Mouse (Mus musculus) forebrain, embryonic 11.5 days (tissue): Measurements from ENCODE around the gene Exoc2. TPM values are rescaled to one million over a fixed set of nuclear protein-coding genes. Genes with fewer than 3 reads are reported as not detected.

Source experiments
- ATAC-seq: fragments of 200-750 bp; cut with Nextera tagmentation; replicated peaks from 2 replicates; pipeline ENCODE4 v1.8.0; 2017; ENCODE audit warnings: moderate TSS enrichment; ENCODE audit not compliant: low FRiP score
- DNase-seq: peaks from one replicate; pipeline ENCODE4 v3.0.0-alpha.2; 2017; ENCODE audit warnings: low spot score
- H3K27ac ChIP-seq: fragments of 300-500 bp; sonication (generic); 2 replicates; pipeline ENCODE4 v1.5.1; 2014; ENCODE audit warnings: low read depth, low read length
- H3K27me3 ChIP-seq: fragments of 300-500 bp; sonication (generic); 2 replicates; pipeline ENCODE4 v1.6.1; 2014; ENCODE audit warnings: mild to moderate bottlenecking, low read length, mixed read lengths; ENCODE audit not compliant: control insufficient read depth, insufficient read depth
- H3K36me3 ChIP-seq: fragments of 300-500 bp; sonication (generic); 2 replicates; pipeline ENCODE4 v1.6.1; 2014; ENCODE audit warnings: mild to moderate bottlenecking, low read length, moderate library complexity, mixed read lengths; ENCODE audit not compliant: control insufficient read depth, insufficient read depth
- H3K4me1 ChIP-seq: fragments of 300-500 bp; sonication (generic); replicated peaks from 2 replicates; pipeline ENCODE4 v1.6.1; 2014; ENCODE audit warnings: low read length, mixed read lengths; ENCODE audit not compliant: control insufficient read depth, insufficient read depth
- H3K4me2 ChIP-seq: fragments of 300-500 bp; sonication (generic); 2 replicates; pipeline ENCODE4 v1.6.1; 2014; ENCODE audit warnings: low read depth, mild to moderate bottlenecking, low read length, moderate library complexity, mixed read lengths; ENCODE audit not compliant: severe bottlenecking
- H3K4me3 ChIP-seq: fragments of 300-500 bp; sonication (generic); 2 replicates; pipeline ENCODE4 v1.5.1; 2014; ENCODE audit warnings: low read depth, low read length
- H3K9ac ChIP-seq: fragments of 300-500 bp; sonication (generic); 2 replicates; pipeline ENCODE4 v1.6.1; 2014; ENCODE audit warnings: low read length
- H3K9me3 ChIP-seq: fragments of 300-500 bp; sonication (generic); 2 replicates; pipeline ENCODE4 v1.6.1; 2016; ENCODE audit warnings: low read length, mixed read lengths; ENCODE audit not compliant: control insufficient read depth
- WGBS: fragments of 180-500 bp; shearing (Covaris S2); extraction: QIAGEN DNeasy Blood & Tissue Kit; methylation state at CpG from one replicate; pipeline ENCODE4 v1.1.7; 2014; 5-methylcytosine and 5-hydroxymethylcytosine counted together
- polyA plus RNA-seq: library from polyadenylated mRNA; unstranded; fragments of >200 nt; fragmentation: Nextera tagmentation; extraction: Ambion mirVana; gene quantifications from 2 replicates; pipeline ENCODE4 v1.2.1, GENCODE M21; 2014

Exoc2 gene
- polyA plus RNA-seq, 1 experiment from 2014 or later: 37.9 TPM

DNA sequence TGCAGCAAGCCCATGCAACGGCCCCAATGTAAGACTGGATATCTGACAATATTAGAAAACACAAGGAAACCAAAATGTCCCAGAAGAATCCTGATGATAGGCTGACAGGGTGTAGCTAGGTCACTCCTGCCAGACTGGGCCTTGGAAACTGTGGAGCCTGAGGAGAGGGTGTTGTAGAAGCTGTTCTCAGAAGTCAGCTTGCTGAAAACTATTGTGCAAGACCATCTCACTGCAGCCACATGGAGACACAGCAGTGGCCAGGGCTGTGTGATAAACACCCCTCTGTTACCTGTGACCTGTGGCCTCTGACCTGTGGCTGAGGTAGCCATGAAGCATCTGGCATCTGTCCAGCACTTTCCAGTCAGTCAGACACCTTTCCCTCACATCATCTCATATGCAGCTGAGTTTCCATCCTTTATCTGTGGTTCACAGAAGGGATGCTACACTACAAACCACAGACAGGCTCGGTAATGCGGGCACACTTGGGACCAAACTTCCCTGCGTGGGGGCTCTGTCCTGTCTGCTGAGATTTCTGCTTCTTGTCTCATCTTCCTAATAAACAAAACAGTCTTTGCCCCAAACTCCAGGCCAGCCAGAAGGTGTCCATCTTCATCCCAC is 188.4 kb downstream of the Exoc2 start:
- Histone ChIP-seq H3K9me3 (no peaks in the 10 kb centered on the region), H3K27me3 (no peaks in the 10 kb centered on the region), H3K4me3 (no peak overlapping the region), H3K36me3 (no peaks in the 10 kb centered on the region), H3K27ac (no peak overlapping the region), H3K4me1 (no peaks in the 10 kb centered on the region), H3K4me2 (no peak overlapping the region), H3K9ac (no peak overlapping the region)
- ATAC-seq (no peak), DNase-seq (no peak)
- 88% methylated on average over 4 of the region's 4 CpGs for WGBS

DNA sequence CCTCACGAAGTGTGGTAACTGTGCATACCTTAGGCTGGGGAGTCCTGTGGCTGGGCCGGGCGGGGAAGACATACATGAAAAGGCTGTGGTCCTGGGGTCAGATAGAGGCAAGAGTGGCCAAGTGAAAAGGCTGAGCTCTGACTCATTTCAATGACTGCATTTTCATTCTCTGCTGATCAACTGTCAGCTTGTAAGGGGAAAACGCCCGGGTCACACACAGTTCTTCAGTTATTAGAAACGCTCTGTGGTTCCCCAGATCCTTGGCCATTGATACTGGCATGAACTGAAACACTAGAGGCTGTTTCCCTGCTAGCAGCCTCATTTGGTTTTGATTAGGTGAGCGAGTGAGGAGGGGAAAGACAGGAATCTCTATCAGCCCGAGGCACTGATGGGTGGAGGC is 191.5 kb downstream of the Exoc2 start:
- ATAC-seq (no peak), DNase-seq (no peak)
- Histone ChIP-seq H3K4me1 (no peaks in the 10 kb centered on the region), H3K27ac (no peak overlapping the region), H3K4me3 (no peak overlapping the region), H3K9me3 (no peaks in the 10 kb centered on the region), H3K27me3 (no peaks in the 10 kb centered on the region), H3K36me3 (no peaks in the 10 kb centered on the region), H3K9ac (no peak overlapping the region), H3K4me2 (no peak overlapping the region)
- 51% methylated on average over 8 of the region's 8 CpGs for WGBS

DNA sequence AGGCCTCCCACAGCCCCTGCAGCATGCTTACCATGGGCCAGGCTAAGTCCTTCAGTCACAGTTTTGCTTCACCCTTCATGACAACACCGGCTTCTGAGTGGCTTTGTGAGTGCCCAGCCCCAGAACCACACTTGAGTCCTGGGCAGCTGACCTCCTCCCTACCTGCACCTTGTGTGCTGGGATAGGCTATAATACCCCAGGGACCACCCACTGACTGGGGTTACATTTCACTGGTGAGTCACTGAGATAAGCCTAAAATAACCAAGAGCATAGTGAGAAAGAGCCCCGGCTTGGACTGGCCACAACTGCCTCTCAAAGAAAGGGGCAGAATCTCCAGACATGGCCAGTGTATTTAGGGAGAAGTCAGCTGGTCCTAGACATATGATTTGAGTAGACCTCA is 192.0 kb downstream of the Exoc2 start:
- no peak overlapping the region for H3K4me2 ChIP-seq
- H3K4me3 ChIP-seq: no peak overlapping the region
- H3K9me3 ChIP-seq: no peaks in the 10 kb centered on the region
- 67% methylated on average over 2 of the region's 2 CpGs for WGBS
- ATAC-seq (no peak), DNase-seq (no peak)
- no peaks in the 10 kb centered on the region for H3K27me3 ChIP-seq
- no peak overlapping the region for H3K9ac ChIP-seq
- no peak overlapping the region for H3K27ac ChIP-seq
- no peaks in the 10 kb centered on the region for H3K4me1 ChIP-seq
- H3K36me3 ChIP-seq: no peaks in the 10 kb centered on the region

DNA sequence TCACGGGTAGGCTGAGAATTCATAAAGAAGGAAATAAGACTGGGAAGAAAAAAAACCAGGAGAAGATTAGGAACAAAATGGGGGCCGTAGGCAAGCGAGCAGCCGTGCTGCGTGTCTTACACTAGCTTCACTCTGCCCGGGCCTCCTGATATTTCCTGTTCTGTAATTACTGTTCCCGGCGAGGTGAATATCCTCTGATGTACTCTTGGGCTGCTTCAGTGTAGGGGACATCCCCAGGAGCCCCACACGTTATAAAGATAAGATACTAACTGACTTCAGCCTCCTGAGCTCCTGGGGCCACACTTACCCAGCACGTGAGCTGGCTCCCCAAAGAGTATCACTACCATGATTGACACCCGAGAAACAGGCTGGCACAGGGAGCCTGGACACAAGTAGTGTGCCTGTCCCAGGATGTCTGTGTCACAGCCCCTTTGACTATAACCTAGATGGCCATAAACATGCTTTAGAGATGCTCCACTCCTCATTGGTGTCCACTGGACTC is 196.2 kb downstream of the Exoc2 start:
- no peak overlapping the region for H3K9ac ChIP-seq
- WGBS: 80% methylated on average over 11 of the region's 11 CpGs
- H3K4me3 ChIP-seq: no peak overlapping the region
- ATAC-seq: no peak
- H3K4me2 ChIP-seq: no peak overlapping the region
- peak; percentile 20 for DNase-seq
- no peaks in the 10 kb centered on the region for H3K27me3 ChIP-seq
- no peaks in the 10 kb centered on the region for H3K4me1 ChIP-seq
- H3K9me3 ChIP-seq: no peaks in the 10 kb centered on the region
- H3K27ac ChIP-seq: no peak overlapping the region
- H3K36me3 ChIP-seq: no peaks in the 10 kb centered on the region

DNA sequence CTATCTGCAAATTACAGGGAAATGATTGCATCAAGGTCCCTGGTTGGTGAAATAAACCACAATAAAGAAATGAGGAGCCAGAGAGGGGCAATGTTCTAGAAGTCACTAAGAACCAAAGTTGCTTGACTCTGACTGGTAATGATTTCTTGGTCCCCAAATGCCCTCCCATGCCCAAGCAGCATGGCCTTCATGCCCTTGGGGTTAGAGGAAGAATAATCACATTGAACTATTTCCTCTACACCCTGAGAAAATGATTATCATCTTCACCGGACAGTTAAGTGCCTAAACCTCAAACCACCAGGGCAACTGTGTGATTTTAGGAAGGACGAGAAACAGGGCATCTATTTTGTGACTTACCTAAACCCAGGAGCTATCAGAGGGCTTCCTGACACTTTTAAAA is 197.9 kb downstream of the Exoc2 start:
- Histone ChIP-seq H3K9me3 (no peaks in the 10 kb centered on the region), H3K4me1 (no peaks in the 10 kb centered on the region), H3K27me3 (no peaks in the 10 kb centered on the region), H3K4me2 (no peak overlapping the region), H3K27ac (no peak overlapping the region), H3K9ac (no peak overlapping the region), H3K4me3 (no peak overlapping the region), H3K36me3 (no peaks in the 10 kb centered on the region)
- DNase-seq (peak; percentile 18), ATAC-seq (no peak)
- WGBS: 90% methylated on average over 2 of the region's 2 CpGs

DNA sequence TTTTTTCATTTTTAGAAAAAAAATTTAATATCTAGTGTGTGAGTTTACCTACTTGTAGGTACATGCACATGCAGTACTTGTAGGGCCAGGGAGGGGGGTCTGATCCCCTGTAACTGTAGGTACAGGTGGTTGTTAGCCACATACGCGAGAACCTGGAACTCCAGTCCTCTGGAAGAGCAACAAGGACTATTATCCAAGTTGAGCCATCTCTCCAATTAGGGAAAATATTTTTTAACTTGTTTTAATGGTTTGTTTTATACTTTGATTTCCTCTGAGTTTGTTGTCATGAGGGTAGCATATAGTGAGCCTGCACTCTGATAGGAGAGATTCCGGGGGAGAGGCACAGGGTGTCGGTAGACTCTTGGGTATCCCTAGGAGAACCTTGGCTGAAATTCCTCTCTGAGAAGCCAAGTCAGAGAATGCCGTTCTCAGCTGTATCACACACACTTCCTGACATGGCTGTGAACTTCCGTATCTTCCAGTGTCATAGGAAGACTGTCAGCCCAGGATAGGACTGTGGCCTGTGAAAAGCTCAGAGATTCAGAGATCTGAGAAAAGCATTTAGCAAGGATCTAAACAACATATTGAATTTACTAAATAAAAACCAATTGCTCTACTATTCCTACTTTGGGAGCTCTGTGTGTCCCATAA is 206.3 kb downstream of the Exoc2 start:
- Histone ChIP-seq H3K27me3 (no peaks in the 10 kb centered on the region), H3K4me2 (no peak overlapping the region), H3K36me3 (no peaks in the 10 kb centered on the region), H3K4me3 (no peak overlapping the region), H3K4me1 (no peaks in the 10 kb centered on the region), H3K27ac (no peak overlapping the region), H3K9me3 (no peaks in the 10 kb centered on the region), H3K9ac (no peak overlapping the region)
- peak; percentile 2 for DNase-seq
- 92% methylated on average over 6 of the region's 6 CpGs for WGBS
- ATAC-seq: no peak

DNA sequence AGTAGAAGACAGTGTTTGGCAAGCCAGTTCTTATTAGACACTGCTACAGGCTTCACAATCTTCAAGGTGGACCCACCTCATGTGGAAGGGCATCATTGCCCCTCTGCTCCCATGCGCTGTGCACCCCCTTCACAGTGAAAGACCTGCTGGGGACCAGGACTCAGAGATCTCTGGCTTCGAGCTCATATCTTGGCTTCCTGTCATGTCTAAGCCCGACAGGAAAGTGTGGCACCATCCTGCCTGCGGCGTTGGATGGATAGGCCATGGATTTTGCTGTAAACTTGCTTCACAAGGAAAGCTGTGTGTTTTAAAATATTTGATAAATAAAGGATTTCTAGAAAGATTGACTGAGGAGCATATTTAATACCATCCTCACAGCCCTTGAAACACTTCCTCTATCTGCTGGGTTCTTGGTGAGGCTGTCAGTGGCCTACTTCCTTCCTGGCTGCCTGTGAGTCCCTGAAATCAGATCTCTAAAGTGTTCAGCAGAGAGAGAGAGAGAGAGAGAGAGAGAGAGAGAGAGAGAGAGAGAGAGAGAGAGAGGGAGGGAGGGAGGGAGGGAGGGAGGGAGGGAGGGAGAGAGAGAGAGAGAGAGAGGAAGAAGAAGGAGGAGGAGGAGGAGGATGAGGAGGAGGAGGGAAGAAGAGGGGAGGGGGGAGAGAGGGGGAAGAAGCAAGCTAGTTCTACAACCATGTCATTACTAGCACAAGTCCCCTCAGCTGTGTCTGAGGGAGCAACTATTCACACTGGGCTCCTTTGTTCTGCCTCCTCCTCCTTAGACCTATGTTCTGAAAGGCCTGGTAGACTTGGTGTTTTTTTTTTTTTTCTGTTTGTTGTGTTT is 207.0 kb downstream of the Exoc2 start:
- ATAC-seq (no peak), DNase-seq (peak; percentile 38)
- 95% methylated on average over 5 of the region's 5 CpGs for WGBS
- Histone ChIP-seq H3K36me3 (no peaks in the 10 kb centered on the region), H3K9me3 (no peaks in the 10 kb centered on the region), H3K27ac (no peak overlapping the region), H3K9ac (no peak overlapping the region), H3K27me3 (no peaks in the 10 kb centered on the region), H3K4me3 (no peak overlapping the region), H3K4me2 (no peak overlapping the region), H3K4me1 (no peaks in the 10 kb centered on the region)

DNA sequence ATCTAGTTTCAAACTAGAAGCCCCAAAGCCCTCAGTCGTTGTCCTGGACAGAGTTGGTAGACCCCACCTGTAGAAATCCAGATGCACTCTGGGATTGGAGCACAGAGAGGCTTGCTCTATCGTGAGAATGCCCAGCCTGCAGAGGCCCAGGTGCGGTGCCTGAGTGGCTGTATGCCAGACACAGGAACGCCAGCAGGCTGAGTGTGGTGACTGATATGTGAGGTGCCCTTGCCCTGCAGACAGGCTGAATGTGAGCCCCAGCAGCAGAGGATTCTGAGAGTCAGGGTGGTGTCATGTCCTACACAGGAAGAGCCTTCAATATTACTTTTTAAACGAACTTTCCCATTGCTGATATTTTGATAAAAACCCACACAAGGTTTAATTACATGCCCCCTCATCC is 208.0 kb downstream of the Exoc2 start:
- Histone ChIP-seq H3K36me3 (no peaks in the 10 kb centered on the region), H3K9me3 (no peaks in the 10 kb centered on the region), H3K4me2 (no peak overlapping the region), H3K4me1 (no peaks in the 10 kb centered on the region), H3K4me3 (no peak overlapping the region), H3K27ac (no peak overlapping the region), H3K9ac (no peak overlapping the region), H3K27me3 (no peaks in the 10 kb centered on the region)
- DNase-seq (peak; percentile 44), ATAC-seq (no peak)
- 90% methylated on average over 5 of the region's 5 CpGs for WGBS
